ENCODE assay signal across 8 mouse cellular contexts in the genomic region with DNA sequence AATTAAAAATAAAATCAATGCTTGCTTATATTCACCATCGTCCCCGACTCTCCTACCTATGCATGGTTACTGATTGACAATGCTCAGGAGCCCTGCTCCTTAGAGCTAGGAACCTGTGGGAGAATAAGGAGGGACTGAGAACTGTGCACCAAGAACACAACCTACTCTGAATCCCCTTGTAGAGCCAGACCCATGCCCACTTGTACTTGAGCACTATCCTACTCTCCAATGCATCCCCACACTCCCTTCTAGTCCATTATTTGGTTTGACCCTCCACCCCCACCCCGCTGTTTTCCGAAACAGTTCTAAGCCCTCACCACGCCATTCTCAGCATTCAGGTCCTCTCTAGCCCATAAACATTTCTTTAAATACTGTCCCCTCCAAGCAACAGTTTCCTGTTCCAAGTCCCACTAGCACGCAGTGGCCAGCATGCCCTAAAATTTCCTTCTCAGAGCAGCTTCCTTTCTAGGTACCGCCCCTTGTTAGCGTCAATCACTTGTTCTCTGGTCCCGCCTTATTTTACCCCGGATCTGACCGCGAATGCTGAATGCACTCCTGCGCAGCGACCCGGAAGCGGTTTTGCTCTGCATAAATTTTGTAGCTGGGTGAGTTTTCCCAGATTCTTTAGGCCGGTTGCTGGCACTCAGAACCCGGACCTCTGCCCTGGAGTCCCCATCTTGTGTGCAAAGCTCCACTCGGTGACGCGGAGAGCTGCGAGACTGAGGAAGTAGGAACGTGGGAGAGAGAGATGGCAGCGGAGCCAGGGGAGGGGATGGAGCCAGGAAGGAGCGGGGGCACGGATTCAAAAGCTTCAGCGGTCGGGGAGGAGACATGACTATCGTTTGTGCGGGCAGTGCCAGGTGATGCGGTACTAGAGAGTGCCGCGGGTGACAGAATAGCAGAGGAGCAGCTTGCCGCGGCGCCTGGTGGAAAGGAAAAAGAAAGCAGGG. TPM values are rescaled to one million over a fixed set of nuclear protein-coding genes. Genes with fewer than 3 reads are reported as not detected.
A peak's percentile ranks its signal among the peaks of the same experiment; 100 is the strongest.
DNase-seq lines count a peak whose midpoint lies in the region; ATAC-seq lines count a peak whose summit lies in the region.

A gene (plus strand): TSS at position 522 of the 950 bp plus-strand sequence.

- peak; percentile 68 for DNase-seq in c-Kit-negative CD71-positive TER-119-positive erythroid progenitor cells, embryonic 14.5 days (ENCODE audit: low read depth, low spot score)
- DNase-seq in fibroblast of lung, adult 2 months (ENCODE audit: low read depth), result peak; percentile 80
- DNase-seq in kidney, postnatal 14 days, result peak; percentile 93
- peak; percentile 77 for DNase-seq in liver, embryonic 13.5 days
- DNase-seq in neural tube, embryonic 10.5 days (ENCODE audit: extremely low spot score, low spot score), result peak; percentile 83

- peak within 1 kb of the TSS; percentile 82 to 86 for H3K27ac ChIP-seq in heart, embryonic 14.5 days (replicated peaks in 1 of 2; ENCODE audit: control insufficient read depth in 1 of 2, insufficient read depth in 1 of 2, low read depth in 2 of 2, low read length in 2 of 2)
- H3K27ac ChIP-seq in liver, embryonic 13.5 days, result peak within 1 kb of the TSS; percentile 83
- H3K27ac ChIP-seq in stomach, embryonic 16.5 days (ENCODE audit: low read length), result peak within 1 kb of the TSS; percentile 93

- 5% methylated on average over 36 of the region's 36 CpGs for WGBS in heart, embryonic 14.5 days
- WGBS in liver, embryonic 13.5 days (ENCODE audit: insufficient replicate concordance), result 5% methylated on average over 36 of the region's 36 CpGs
- 5% methylated on average over 36 of the region's 36 CpGs for WGBS in stomach, embryonic 16.5 days

- H3K4me3 ChIP-seq in heart, embryonic 14.5 days (ENCODE audit: control insufficient read depth in 1 of 2, insufficient read depth in 1 of 2, low read depth in 1 of 2, low read length in 2 of 2), result peak within 1 kb of the TSS; percentile 71 to 74
- H3K4me3 ChIP-seq in liver, embryonic 13.5 days (replicated peaks), result peak within 1 kb of the TSS; percentile 75
- H3K4me3 ChIP-seq in stomach, embryonic 16.5 days (replicated peaks; ENCODE audit: low read length), result peak within 1 kb of the TSS; percentile 93

- H3K4me2 ChIP-seq in heart, embryonic 14.5 days (ENCODE audit: low read length), result peak within 1 kb of the TSS; percentile 95
- H3K4me2 ChIP-seq in liver, embryonic 13.5 days, result peak within 1 kb of the TSS; percentile 79
- H3K4me2 ChIP-seq in stomach, embryonic 16.5 days (ENCODE audit: low read depth, low read length), result peak within 1 kb of the TSS; percentile 84

- peaks cover 25% of the 10 kb centered on the region for H3K36me3 ChIP-seq in heart, embryonic 14.5 days (ENCODE audit: control insufficient read depth, insufficient read depth, low read length)
- H3K36me3 ChIP-seq in liver, embryonic 13.5 days, result peaks cover 18% of the 10 kb centered on the region
- peaks cover 6% of the 10 kb centered on the region; the same call in 1 of the 2 replicates for H3K36me3 ChIP-seq in stomach, embryonic 16.5 days (ENCODE audit: control insufficient read depth, insufficient read depth, low read length)

- ATAC-seq in CD4-positive, CD25-positive, alpha-beta regulatory T cell, adult 4 months, result peak; percentile 99
- peak; percentile 92 for ATAC-seq in heart, embryonic 14.5 days (ENCODE audit: insufficient number of reproducible peaks, insufficient read depth, low FRiP score, low read depth)
- ATAC-seq in liver, embryonic 13.5 days (ENCODE audit: low read depth), result peak; percentile 96
- ATAC-seq in stomach, embryonic 16.5 days (ENCODE audit: insufficient read depth, low FRiP score), result peak; percentile 96

- H3K4me1 ChIP-seq in heart, embryonic 14.5 days (ENCODE audit: control insufficient read depth in 2 of 2, insufficient read depth in 2 of 2, low read length in 2 of 2), result peaks cover 8 to 17% of the 10 kb centered on the region in 2 experiments
- peaks cover 21% of the 10 kb centered on the region for H3K4me1 ChIP-seq in liver, embryonic 13.5 days (replicated peaks)
- peaks cover 10% of the 10 kb centered on the region; the same call in 1 of the 2 replicates for H3K4me1 ChIP-seq in stomach, embryonic 16.5 days (ENCODE audit: control insufficient read depth, insufficient read depth, low read length)

- no peaks in the 10 kb centered on the region for H3K27me3 ChIP-seq in heart, embryonic 14.5 days (ENCODE audit: control insufficient read depth, insufficient read depth, low read length)
- H3K27me3 ChIP-seq in liver, embryonic 13.5 days, result no peaks in the 10 kb centered on the region
- no peaks in the 10 kb centered on the region for H3K27me3 ChIP-seq in stomach, embryonic 16.5 days (ENCODE audit: control insufficient read depth, insufficient read depth, low read length)

- no peaks in the 10 kb centered on the region for H3K9me3 ChIP-seq in heart, embryonic 14.5 days (ENCODE audit: control insufficient read depth, low read length)
- no peaks in the 10 kb centered on the region for H3K9me3 ChIP-seq in liver, embryonic 13.5 days (replicated peaks)
- no peaks in the 10 kb centered on the region for H3K9me3 ChIP-seq in stomach, embryonic 16.5 days (replicated peaks; ENCODE audit: control insufficient read depth, low read length)

- peak within 1 kb of the TSS; percentile 94 for H3K9ac ChIP-seq in heart, embryonic 14.5 days (ENCODE audit: low read length)
- H3K9ac ChIP-seq in liver, embryonic 13.5 days, result peak within 1 kb of the TSS; percentile 80
- H3K9ac ChIP-seq in stomach, embryonic 16.5 days (ENCODE audit: low read length), result peak within 1 kb of the TSS; percentile 89

RNA-seq across cellular contexts. Expression of the gene that starts here (rescaled TPM):
- 10 to 100 TPM; 19.6 to 20.4 TPM for polyA plus RNA-seq in CD4-positive, CD25-positive, alpha-beta regulatory T cell, adult 4 months (2017; shearing (Covaris generic))
- 10.2 and 13.3 TPM in 2 replicates for polyA plus RNA-seq in heart, embryonic 14.5 days (2014; fragmentation: Nextera tagmentation; extraction: Ambion mirVana)
- 4.8 and 5.1 TPM in 2 replicates for polyA plus RNA-seq in liver, embryonic 13.5 days (2015; fragmentation: Nextera tagmentation; extraction: Ambion mirVana)
- polyA plus RNA-seq in stomach, embryonic 16.5 days (2015; fragmentation: Nextera tagmentation; extraction: Ambion mirVana), result 11.8 and 12.2 TPM in 2 replicates

Comparison
In these comparisons a context has a peak if more than half of its experiments do, and no peak if none do; other contexts are left out.
1. Peak in every context shown above with its lines: DNase-seq, ATAC-seq, H3K4me3 ChIP-seq and H3K27ac ChIP-seq.